Comparison of ENCODE assay signal across 12 mouse cellular contexts in the genomic region with DNA sequence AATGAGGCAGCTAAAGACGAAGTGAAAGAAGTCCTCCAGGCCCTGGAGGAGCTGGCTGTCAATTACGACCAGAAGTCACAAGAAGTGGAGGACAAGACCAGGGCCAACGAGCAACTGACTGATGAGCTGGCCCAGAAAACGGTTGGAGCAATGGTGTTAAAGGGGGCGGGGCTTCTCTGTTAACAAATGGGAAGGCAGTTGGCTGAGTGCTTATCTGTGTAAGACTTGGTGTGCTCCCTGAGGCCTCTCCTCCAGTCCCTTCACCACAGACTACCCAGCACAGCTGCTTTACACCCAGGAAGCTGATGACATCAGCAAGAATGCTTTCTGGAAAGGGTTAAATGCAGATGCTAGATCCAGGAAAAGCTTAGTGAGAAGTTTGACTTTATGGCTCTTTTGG. TPM values are rescaled to one million over a fixed set of nuclear protein-coding genes. Genes with fewer than 3 reads are reported as not detected.
DNase-seq lines count a peak whose midpoint lies in the region; ATAC-seq and TF ChIP-seq lines count a peak whose summit lies in the region.
"Had no signal": no experiment of that assay in that cellular context is flagged by ENCODE, and none has a peak within 500 bp of the region (broad histone marks: within the 10 kb centered on the region; RNA-seq: fewer than 3 reads in every experiment).

No protein-coding gene starts in this region.

- peak overlapping the region; percentile 43 for H3K27ac ChIP-seq in thymus, adult 2 months (ENCODE audit: control insufficient read depth, insufficient read depth, low read length)
- peak overlapping the region; percentile 72 for H3K27ac ChIP-seq in liver, embryonic 14.5 days
- H3K27ac ChIP-seq in kidney, embryonic 15.5 days = no peak overlapping the region
- H3K27ac ChIP-seq: hindbrain, embryonic 15.5 days had no signal

- H3K4me3 ChIP-seq in thymus, adult 2 months (ENCODE audit: control insufficient read depth, insufficient read depth, low read length) = no peak overlapping the region
- H3K4me3 ChIP-seq in liver, embryonic 14.5 days (ENCODE audit: insufficient read depth in 1 of 2, low read depth in 2 of 2, low read length in 2 of 2) = peak overlapping the region; percentile 41 to 47
- no peak overlapping the region for H3K4me3 ChIP-seq in kidney, embryonic 15.5 days (replicated peaks)
- H3K4me3 ChIP-seq: hindbrain, embryonic 15.5 days had no signal

- WGBS in thymus, adult 2 months = 56% methylated on average over 5 of the region's 5 CpGs
- 6% methylated on average over 5 of the region's 5 CpGs for WGBS in liver, embryonic 14.5 days (ENCODE audit: insufficient replicate concordance)
- WGBS in kidney, embryonic 15.5 days = 39% methylated on average over 5 of the region's 5 CpGs

- TF ChIP-seq CTCF in thymus, adult 2 months (IDR thresholded peaks at IDR 0.05; ENCODE audit: borderline replicate concordance, control insufficient read depth, extremely low read depth, insufficient read depth, low read length, poor library complexity) = no peak
- no peak for TF ChIP-seq CTCF in liver, embryonic 14.5 days (IDR thresholded peaks at IDR 0.05; ENCODE audit: low read depth)

- H3K9me3 ChIP-seq in liver, embryonic 14.5 days (ENCODE audit: control insufficient read depth, low read length) = no peaks in the 10 kb centered on the region
- H3K9me3 ChIP-seq in kidney, embryonic 15.5 days (replicated peaks) = no peaks in the 10 kb centered on the region
- H3K9me3 ChIP-seq: hindbrain, embryonic 15.5 days had no signal

- no peaks in the 10 kb centered on the region for H3K27me3 ChIP-seq in thymus, adult 2 months (ENCODE audit: control insufficient read depth, insufficient read depth, low read length)
- H3K27me3 ChIP-seq in liver, embryonic 14.5 days (ENCODE audit: control insufficient read depth, insufficient read depth, low read length) = no peaks in the 10 kb centered on the region
- no peaks in the 10 kb centered on the region for H3K27me3 ChIP-seq in kidney, embryonic 15.5 days
- H3K27me3 ChIP-seq: hindbrain, embryonic 15.5 days had no signal

- no peak for DNase-seq in thymus, adult 2 months
- DNase-seq in thymus, postnatal 25 days = no peak
- peak; percentile 68 to 78 (median 72) for DNase-seq in liver, embryonic 14.5 days (ENCODE audit: low read depth in 3 of 3, low spot score in 3 of 3)
- peak; percentile 55 for DNase-seq in thymus, postnatal 4 days
- DNase-seq in lung, postnatal 4 days = no peak
- DNase-seq: adrenal gland, postnatal 10 days; cerebellum, adult 9-11 months; kidney, postnatal 4 days; lung, postnatal 36 days had no signal

- TF ChIP-seq EP300 in liver, embryonic 14.5 days (IDR thresholded peaks at IDR 0.05; ENCODE audit: low read depth) = peak; percentile 63

- H3K4me2 ChIP-seq in liver, embryonic 14.5 days (ENCODE audit: low read depth) = peak overlapping the region; percentile 68
- H3K4me2 ChIP-seq in kidney, embryonic 15.5 days = no peak overlapping the region
- H3K4me2 ChIP-seq: hindbrain, embryonic 15.5 days had no signal

- TF ChIP-seq POLR2A in thymus, adult 2 months (IDR thresholded peaks at IDR 0.05; ENCODE audit: control insufficient read depth, extremely low read depth, insufficient read depth, low read length, poor library complexity) = no peak

- H3K9ac ChIP-seq in liver, embryonic 14.5 days (replicated peaks) = peak overlapping the region; percentile 51
- no peak overlapping the region for H3K9ac ChIP-seq in kidney, embryonic 15.5 days
- H3K9ac ChIP-seq: hindbrain, embryonic 15.5 days had no signal

- no peaks in the 10 kb centered on the region for H3K36me3 ChIP-seq in thymus, adult 2 months (ENCODE audit: control insufficient read depth, insufficient read depth, low read length)
- H3K36me3 ChIP-seq in liver, embryonic 14.5 days (replicated peaks; ENCODE audit: control insufficient read depth, insufficient read depth, low read depth) = no peaks in the 10 kb centered on the region
- no peaks in the 10 kb centered on the region for H3K36me3 ChIP-seq in kidney, embryonic 15.5 days

- peak; percentile 38 for ATAC-seq in common myeloid progenitor, adult 5-6 weeks (replicated peaks; ENCODE audit: low read depth, poor library complexity, severe bottlenecking)
- ATAC-seq in liver, embryonic 14.5 days (ENCODE audit: insufficient read depth) = peak; percentile 98
- no peak for ATAC-seq in kidney, embryonic 15.5 days (replicated peaks; ENCODE audit: low FRiP score)

- peaks cover 40% of the 10 kb centered on the region for H3K4me1 ChIP-seq in thymus, adult 2 months (replicated peaks; ENCODE audit: control insufficient read depth, insufficient read depth, low read length)
- H3K4me1 ChIP-seq in liver, embryonic 14.5 days (replicated peaks; ENCODE audit: control insufficient read depth in 2 of 2, insufficient read depth in 2 of 2, low read length in 1 of 2) = peaks cover 16 to 17% of the 10 kb centered on the region in 2 experiments
- peaks cover 48% of the 10 kb centered on the region for H3K4me1 ChIP-seq in kidney, embryonic 15.5 days

RNA-seq across cellular contexts. Expression of gene Lypd6b, which starts 57.3 kb away (rescaled TPM):
- polyA plus RNA-seq in thymus, adult 2 months (2012; rRNA removed) = 5.8 and 6.0 TPM in 2 replicates
- total RNA-seq in common myeloid progenitor, adult 5-6 weeks (2017) = 4.7 TPM in 1 of 2 replicates, not detected in the other
- polyA plus RNA-seq in liver, embryonic 14.5 days (2012; rRNA removed) = 0.02 and 0.04 TPM in 2 replicates
- polyA plus RNA-seq in liver, embryonic 14.5 days (2014; fragmentation: Nextera tagmentation; extraction: Ambion mirVana) = not detected in 2 replicates
- polyA plus RNA-seq in kidney, embryonic 15.5 days (2015; fragmentation: Nextera tagmentation; extraction: Ambion mirVana) = 10.0 and 11.6 TPM in 2 replicates

Comparison
In these comparisons a context has a peak if more than half of its experiments do, and no peak if none do; other contexts are left out.
1. DNase-seq: peak in liver, embryonic 14.5 days (3 of 3) and thymus, postnatal 4 days (single experiment); none in thymus, adult 2 months (single experiment), thymus, postnatal 25 days (single experiment) and lung, postnatal 4 days (0 of 2).
2. H3K4me3 ChIP-seq: peak in liver, embryonic 14.5 days (2 of 2); none in thymus, adult 2 months (single experiment) and kidney, embryonic 15.5 days (single experiment).